Mouse (Mus musculus) hindbrain, embryonic 16.5 days (tissue): ENCODE results near the gene Macc1. TPM values are rescaled to one million over a fixed set of nuclear protein-coding genes. Genes with fewer than 3 reads are reported as not detected.

ENCODE experiments used
- ATAC-seq: fragments of 200-750 bp; cut with Nextera tagmentation; 2 replicates; pipeline ENCODE4 v1.8.0; 2017; ENCODE audit warnings: moderate TSS enrichment, moderate library complexity
- H3K27ac ChIP-seq: fragments of 300-500 bp; sonication (generic); 2 replicates; pipeline ENCODE4 v1.5.1; 2014; ENCODE audit warnings: low read depth, mild to moderate bottlenecking, control low read depth, low read length, moderate library complexity
- H3K27me3 ChIP-seq: fragments of 300-500 bp; sonication (generic); replicated peaks from 2 replicates; pipeline ENCODE4 v1.6.1; 2014; ENCODE audit warnings: low read length; ENCODE audit not compliant: control insufficient read depth, insufficient read depth
- H3K36me3 ChIP-seq: fragments of 300-500 bp; sonication (generic); 2 replicates; pipeline ENCODE4 v1.6.1; 2014; ENCODE audit warnings: mild to moderate bottlenecking, low read length, moderate library complexity, mixed read lengths; ENCODE audit not compliant: control insufficient read depth, insufficient read depth
- H3K4me1 ChIP-seq: fragments of 300-500 bp; sonication (generic); 2 replicates; pipeline ENCODE4 v1.6.1; 2014; ENCODE audit warnings: low read depth, low read length; ENCODE audit not compliant: control insufficient read depth, insufficient read depth
- H3K4me2 ChIP-seq: fragments of 300-500 bp; sonication (generic); 2 replicates; pipeline ENCODE4 v1.6.1; 2014; ENCODE audit warnings: mild to moderate bottlenecking, low read length, control low read depth, moderate library complexity
- H3K4me3 ChIP-seq: fragments of 300-500 bp; sonication (generic); 2 replicates; pipeline ENCODE4 v1.5.1; 2014; ENCODE audit warnings: mild to moderate bottlenecking, low read length, control low read depth, moderate library complexity
- H3K9ac ChIP-seq: fragments of 300-500 bp; sonication (generic); 2 replicates; pipeline ENCODE4 v1.6.1; 2014; ENCODE audit warnings: low read depth, mild to moderate bottlenecking, control low read depth, low read length, moderate library complexity
- H3K9me3 ChIP-seq: fragments of 300-500 bp; sonication (generic); 2 replicates; pipeline ENCODE4 v1.6.1; 2014; ENCODE audit warnings: mild to moderate bottlenecking, low read length, moderate library complexity; ENCODE audit not compliant: control insufficient read depth
- WGBS: fragments of 180-500 bp; shearing (Covaris S2); extraction: QIAGEN DNeasy Blood & Tissue Kit; methylation state at CpG from one replicate; pipeline ENCODE4 v1.1.7; 2014; 5-methylcytosine and 5-hydroxymethylcytosine counted together
- polyA plus RNA-seq: library from polyadenylated mRNA; unstranded; fragments of >200 nt; fragmentation: Nextera tagmentation; extraction: Ambion mirVana; gene quantifications from 2 replicates; pipeline ENCODE4 v1.2.1, GENCODE M21; 2015

Gene Macc1
- polyA plus RNA-seq, 1 experiment from 2014 or later = not detected

GRCm38 (mm10) chr12:119369832-119370231, 55.8 kb downstream of the Macc1 start:
- no peaks in the 10 kb centered on the region for H3K27me3 ChIP-seq
- no peak overlapping the region for H3K9ac ChIP-seq
- H3K36me3 ChIP-seq = no peaks in the 10 kb centered on the region
- no peak overlapping the region for H3K4me2 ChIP-seq
- WGBS = 83% methylated on average over 4 of the region's 4 CpGs
- no peaks in the 10 kb centered on the region for H3K4me1 ChIP-seq
- no peak overlapping the region for H3K27ac ChIP-seq
- no peak overlapping the region for H3K4me3 ChIP-seq
- no peak for ATAC-seq
- no peaks in the 10 kb centered on the region for H3K9me3 ChIP-seq

- Histone ChIP-seq H3K9me3 (no peaks in the 10 kb centered on the region), H3K4me2 (no peak overlapping the region), H3K27ac (no peak overlapping the region), H3K4me1 (no peaks in the 10 kb centered on the region), H3K36me3 (no peaks in the 10 kb centered on the region), H3K4me3 (no peak overlapping the region), H3K27me3 (no peaks in the 10 kb centered on the region), H3K9ac (no peak overlapping the region)
- ATAC-seq = no peak
- WGBS = 84% methylated on average over 4 of the region's 4 CpGs
These were observed 58.3 kb downstream of the Macc1 start for GRCm38 (mm10) chr12:119372359-119372758.

- no peaks in the 10 kb centered on the region for H3K9me3 ChIP-seq
- H3K4me2 ChIP-seq = no peak overlapping the region
- no peak overlapping the region for H3K27ac ChIP-seq
- H3K27me3 ChIP-seq = no peaks in the 10 kb centered on the region
- H3K36me3 ChIP-seq = no peaks in the 10 kb centered on the region
- ATAC-seq = no peak
- H3K4me1 ChIP-seq = no peaks in the 10 kb centered on the region
- H3K9ac ChIP-seq = no peak overlapping the region
- H3K4me3 ChIP-seq = no peak overlapping the region
These were observed 62.8 kb downstream of the Macc1 start for GRCm38 (mm10) chr12:119376879-119377278.

- Histone ChIP-seq H3K4me1 (no peaks in the 10 kb centered on the region), H3K9ac (no peak overlapping the region), H3K9me3 (no peaks in the 10 kb centered on the region), H3K36me3 (no peaks in the 10 kb centered on the region), H3K4me3 (no peak overlapping the region), H3K4me2 (no peak overlapping the region), H3K27me3 (no peaks in the 10 kb centered on the region), H3K27ac (no peak overlapping the region)
- WGBS = 71% methylated on average over 1 of the region's 1 CpGs
- ATAC-seq = no peak
These were observed 67.8 kb downstream of the Macc1 start for GRCm38 (mm10) chr12:119381839-119382238.

GRCm38 (mm10) chr12:119386243-119386642, 72.2 kb downstream of the Macc1 start:
- H3K27ac ChIP-seq = no peak overlapping the region

GRCm38 (mm10) chr12:119386650-119387049, 72.6 kb downstream of the Macc1 start:
- H3K27me3 ChIP-seq = no peaks in the 10 kb centered on the region
- no peak for ATAC-seq
- 76% methylated on average over 2 of the region's 2 CpGs for WGBS
- no peak overlapping the region for H3K4me3 ChIP-seq
- H3K27ac ChIP-seq = no peak overlapping the region
- no peaks in the 10 kb centered on the region for H3K9me3 ChIP-seq
- no peak overlapping the region for H3K4me2 ChIP-seq
- H3K4me1 ChIP-seq = no peaks in the 10 kb centered on the region
- H3K36me3 ChIP-seq = no peaks in the 10 kb centered on the region
- no peak overlapping the region for H3K9ac ChIP-seq

More at GRCm38 (mm10) chr12:119386243-119386642, 72.2 kb downstream of the Macc1 start:
- Histone ChIP-seq H3K9me3 (no peaks in the 10 kb centered on the region), H3K27me3 (no peaks in the 10 kb centered on the region), H3K36me3 (no peaks in the 10 kb centered on the region), H3K4me3 (no peak overlapping the region), H3K4me1 (no peaks in the 10 kb centered on the region), H3K4me2 (no peak overlapping the region), H3K9ac (no peak overlapping the region)
- no peak for ATAC-seq

- Histone ChIP-seq H3K9me3 (no peaks in the 10 kb centered on the region), H3K9ac (no peak overlapping the region), H3K27ac (no peak overlapping the region), H3K4me1 (no peaks in the 10 kb centered on the region), H3K36me3 (no peaks in the 10 kb centered on the region), H3K4me3 (no peak overlapping the region), H3K27me3 (no peaks in the 10 kb centered on the region), H3K4me2 (no peak overlapping the region)
- no peak for ATAC-seq
- 77% methylated on average over 2 of the region's 2 CpGs for WGBS
These were observed 73.9 kb downstream of the Macc1 start for GRCm38 (mm10) chr12:119387925-119388324.

GRCm38 (mm10) chr12:119390192-119390684, 76.2 kb downstream of the Macc1 start:
- Histone ChIP-seq H3K4me1 (no peaks in the 10 kb centered on the region), H3K9ac (no peak overlapping the region), H3K9me3 (no peaks in the 10 kb centered on the region), H3K4me2 (no peak overlapping the region), H3K36me3 (no peaks in the 10 kb centered on the region), H3K4me3 (no peak overlapping the region), H3K27ac (no peak overlapping the region), H3K27me3 (no peaks in the 10 kb centered on the region)
- no peak for ATAC-seq
- WGBS = 64% methylated on average over 3 of the region's 3 CpGs

GRCm38 (mm10) chr12:119398046-119398659, 84.1 kb downstream of the Macc1 start:
- no peaks in the 10 kb centered on the region for H3K36me3 ChIP-seq
- H3K4me1 ChIP-seq = no peaks in the 10 kb centered on the region
- no peak overlapping the region for H3K9ac ChIP-seq
- no peaks in the 10 kb centered on the region for H3K27me3 ChIP-seq
- H3K27ac ChIP-seq = no peak overlapping the region
- 86% methylated on average over 2 of the region's 2 CpGs for WGBS
- H3K4me3 ChIP-seq = no peak overlapping the region
- no peak for ATAC-seq
- no peaks in the 10 kb centered on the region for H3K9me3 ChIP-seq
- H3K4me2 ChIP-seq = no peak overlapping the region
